Mouse (Mus musculus): ENCODE data around the gene Oma1. TPM values are rescaled to one million over a fixed set of nuclear protein-coding genes. Genes with fewer than 3 reads are reported as not detected.

Gene Oma1
- total RNA-seq (2023), result 23.0 TPM

DNA sequence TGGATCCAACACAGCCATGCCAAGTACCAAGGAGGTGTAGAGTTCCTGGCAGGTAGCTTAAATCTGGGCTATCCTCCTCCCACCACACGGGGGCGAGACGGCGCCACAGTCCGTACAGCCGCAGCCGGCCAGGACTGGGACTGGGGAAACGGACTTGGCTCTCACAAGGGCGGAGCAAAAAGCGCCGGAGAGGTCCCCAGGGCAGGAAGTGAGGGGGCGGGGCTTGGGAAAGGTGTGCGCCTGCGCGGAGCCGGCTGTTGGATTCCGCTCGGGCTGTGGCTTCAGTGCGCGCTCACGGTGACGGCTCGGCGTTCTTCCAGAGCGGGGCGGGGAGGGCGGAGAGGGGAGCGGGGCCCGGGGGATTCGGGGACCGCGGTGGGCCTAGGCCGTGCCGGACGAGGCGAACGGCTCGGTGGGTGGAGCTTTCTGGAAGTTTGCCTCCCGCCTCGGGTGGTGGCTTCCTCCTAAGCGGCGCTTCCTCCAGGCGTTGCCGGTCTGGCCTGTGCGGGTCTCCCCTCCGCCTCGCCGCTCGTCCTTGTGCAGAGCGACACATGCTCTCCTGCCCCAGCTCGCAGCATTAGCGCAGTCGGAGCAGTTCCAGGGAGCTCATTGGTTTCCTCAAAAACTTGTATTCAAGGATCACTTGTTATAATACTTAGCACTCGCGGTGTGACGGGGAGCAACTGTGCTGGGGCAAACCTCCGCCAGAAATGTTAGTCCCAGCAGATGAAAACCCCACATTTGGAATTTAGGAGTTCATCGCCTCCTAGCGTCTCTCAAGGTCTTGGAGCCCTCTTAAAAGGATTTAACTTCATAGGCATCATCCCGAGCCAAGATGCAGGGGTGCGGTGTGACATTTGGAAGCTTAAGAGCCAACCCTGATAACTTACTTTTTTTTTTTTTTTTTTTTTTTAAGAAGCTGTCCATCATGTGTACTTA, at the start of gene Oma1:
Gene Oma1 (plus strand): TSS at position 226 of the 939 bp plus-strand sequence.

DNA sequence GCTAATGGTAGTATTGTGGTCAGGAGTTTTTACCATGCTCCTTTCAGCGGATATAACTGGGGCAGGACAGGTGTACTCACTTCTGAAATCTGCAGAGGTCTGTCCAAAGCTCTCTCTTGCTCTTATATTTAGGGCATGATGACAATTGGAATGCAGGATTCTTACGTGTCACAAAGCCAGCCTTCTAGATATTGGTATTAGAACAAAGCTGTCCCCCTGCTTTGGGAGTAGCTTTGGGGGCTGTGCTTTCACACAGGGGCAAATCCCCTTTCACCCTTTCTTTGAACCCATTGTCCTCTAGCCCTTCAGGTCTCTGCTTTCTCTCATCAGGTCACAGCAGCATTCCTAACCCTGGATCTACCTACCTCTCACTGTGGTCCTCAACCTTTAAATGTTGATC, 22.8 kb upstream of the Oma1 start, which contains the start of gene 4921539E11Rik:
Gene 4921539E11Rik (minus strand): TSS at position 101 of the 400 bp plus-strand sequence.

Other genes with a start within 250 kb of the Oma1 start
- 121 TPM for gene Mier1, start 199.4 kb upstream of the Oma1 start, total RNA-seq (2023)
- gene Wdr78, start 199.3 kb upstream of the Oma1 start, total RNA-seq (2023), result 5.5 TPM
- 31.7 TPM for gene Slc35d1, start 98.6 kb upstream of the Oma1 start, total RNA-seq (2023)
- not detected for gene 4921539E11Rik, start 22.9 kb upstream of the Oma1 start, total RNA-seq (2023)